Mouse (Mus musculus) hindbrain, postnatal 0 days (tissue): ENCODE measurements around the gene Slc39a11. TPM values are rescaled to one million over a fixed set of nuclear protein-coding genes. Genes with fewer than 3 reads are reported as not detected.
A peak's percentile ranks its signal among the peaks of the same experiment; 100 is the strongest.

Experiments
- ATAC-seq: fragments of 200-750 bp; cut with Nextera tagmentation; 2 replicates; pipeline ENCODE4 v1.8.0; 2017; ENCODE audit warnings: mild to moderate bottlenecking, moderate TSS enrichment, moderate library complexity
- DNase-seq: peaks from one replicate; pipeline ENCODE4 v3.0.0-alpha.2; 2015; ENCODE audit warnings: low spot score
- H3K27ac ChIP-seq: fragments of 300-500 bp; sonication (generic); 2 replicates; pipeline ENCODE4 v1.5.1; 2014; ENCODE audit warnings: mild to moderate bottlenecking
- H3K27me3 ChIP-seq: fragments of 300-500 bp; sonication (generic); 2 replicates; pipeline ENCODE4 v1.6.1; 2014; ENCODE audit warnings: low read length, mixed read lengths; ENCODE audit not compliant: insufficient read depth
- H3K36me3 ChIP-seq: fragments of 300-500 bp; sonication (generic); 2 replicates; pipeline ENCODE4 v1.6.1; 2014; ENCODE audit warnings: low read length, mixed read lengths; ENCODE audit not compliant: insufficient read depth
- H3K4me1 ChIP-seq: fragments of 300-500 bp; sonication (generic); 2 replicates; pipeline ENCODE4 v1.6.1; 2014; ENCODE audit warnings: antibody characterized with exemption, low read length, mixed read lengths; ENCODE audit not compliant: insufficient read depth
- H3K4me2 ChIP-seq: fragments of 300-500 bp; sonication (generic); 2 replicates; pipeline ENCODE4 v1.6.1; 2014; ENCODE audit warnings: low read depth, mild to moderate bottlenecking, low read length, moderate library complexity, mixed read lengths
- H3K4me3 ChIP-seq: fragments of 300-500 bp; sonication (generic); 2 replicates; pipeline ENCODE4 v1.5.1; 2014; ENCODE audit warnings: low read length
- H3K9ac ChIP-seq: fragments of 300-500 bp; sonication (generic); replicated peaks from 2 replicates; pipeline ENCODE4 v1.6.1; 2014; ENCODE audit warnings: mild to moderate bottlenecking, low read length, moderate library complexity, mixed read lengths
- H3K9me3 ChIP-seq: fragments of 300-500 bp; sonication (generic); 2 replicates; pipeline ENCODE4 v1.6.1; 2016; ENCODE audit warnings: low read length, mixed read lengths
- CTCF ChIP-seq: IDR thresholded peaks from 2 replicates; pipeline ENCODE4 v1.5.1; 2016; ENCODE audit warnings: antibody characterized with exemption, control low read depth, low read depth
- WGBS: fragments of 180-500 bp; shearing (Covaris S2); extraction: QIAGEN DNeasy Blood & Tissue Kit; methylation state at CpG from one replicate; pipeline ENCODE4 v1.1.7; 2014; 5-methylcytosine and 5-hydroxymethylcytosine counted together
- polyA plus RNA-seq: library from polyadenylated mRNA; unstranded; fragments of >200 nt; fragmentation: Nextera tagmentation; extraction: Ambion mirVana; gene quantifications from 2 replicates; pipeline ENCODE4 v1.2.1, GENCODE M21; 2015
- total RNA-seq: library from RNA; depleted of rRNA; stranded (reverse); fragments of >200 nt; gene quantifications from 2 replicates; pipeline ENCODE4 v1.2.3, GENCODE M21; 2014

The Slc39a11 gene
- total and polyA plus RNA-seq, 2 experiments from 2014 or later, result 35.6 to 63.3 TPM

- Histone ChIP-seq H3K36me3 (no peaks in the 10 kb centered on the region), H3K4me3 (no peak overlapping the region), H3K9ac (no peak overlapping the region), H3K27ac (peak overlapping the region; percentile 74), H3K27me3 (0 out of 2 replicates have a peak, but pooled peaks cover 2% of the 10 kb centered on the region), H3K4me2 (no peak overlapping the region), H3K9me3 (no peaks in the 10 kb centered on the region), H3K4me1 (peaks cover 5% of the 10 kb centered on the region; the same call in 1 of the 2 replicates)
- TF ChIP-seq CTCF, result no peak
- peak; percentile 43; the same call in 1 of the 2 replicates for ATAC-seq
- peak; percentile 39 for DNase-seq
- 20% methylated on average over 10 of the region's 10 CpGs for WGBS
Measured at GRCm38 (mm10) chr11:113468016-113468415, 181.9 kb downstream of the Slc39a11 start.

GRCm38 (mm10) chr11:113467313-113467811, 182.5 kb downstream of the Slc39a11 start:
- no peak overlapping the region for H3K4me2 ChIP-seq
- H3K36me3 ChIP-seq, result no peaks in the 10 kb centered on the region
- 0 out of 2 replicates have a peak, but pooled peaks cover 2% of the 10 kb centered on the region for H3K27me3 ChIP-seq
- H3K4me3 ChIP-seq, result no peak overlapping the region
- peak overlapping the region; percentile 74 for H3K27ac ChIP-seq
- peaks cover 5% of the 10 kb centered on the region; the same call in 1 of the 2 replicates for H3K4me1 ChIP-seq
- WGBS, result 31% methylated on average over 12 of the region's 12 CpGs
- H3K9me3 ChIP-seq, result no peaks in the 10 kb centered on the region
- no peak for TF ChIP-seq CTCF
- peak; percentile 72 for DNase-seq
- no peak overlapping the region for H3K9ac ChIP-seq
- peak; percentile 71 for ATAC-seq

GRCm38 (mm10) chr11:113460118-113460517, 189.8 kb downstream of the Slc39a11 start:
- Histone ChIP-seq H3K4me3 (no peak overlapping the region), H3K27ac (no peak overlapping the region), H3K4me1 (no peaks in the 10 kb centered on the region), H3K27me3 (0 out of 2 replicates have a peak, but pooled peaks cover 2% of the 10 kb centered on the region), H3K4me2 (no peak overlapping the region), H3K9me3 (no peaks in the 10 kb centered on the region), H3K36me3 (no peaks in the 10 kb centered on the region), H3K9ac (no peak overlapping the region)
- no peak for DNase-seq
- 97% methylated on average over 2 of the region's 2 CpGs for WGBS
- ATAC-seq, result no peak
- no peak for TF ChIP-seq CTCF

- Histone ChIP-seq H3K27me3 (no peaks in the 10 kb centered on the region), H3K36me3 (no peaks in the 10 kb centered on the region), H3K4me3 (no peak overlapping the region), H3K4me1 (no peaks in the 10 kb centered on the region), H3K9ac (no peak overlapping the region), H3K9me3 (no peaks in the 10 kb centered on the region), H3K4me2 (no peak overlapping the region), H3K27ac (0 out of 2 replicates have a peak overlapping the region, but pooled peaks have one; percentile 1)
- DNase-seq, result no peak
- peak; percentile 57 for TF ChIP-seq CTCF
- 69% methylated on average over 15 of the region's 15 CpGs for WGBS
- peak; percentile 24; the same call in 1 of the 2 replicates for ATAC-seq
Measured at GRCm38 (mm10) chr11:113458582-113459210, 191.2 kb downstream of the Slc39a11 start.

GRCm38 (mm10) chr11:113452861-113453568, 196.9 kb downstream of the Slc39a11 start:
- Histone ChIP-seq H3K9me3 (no peaks in the 10 kb centered on the region), H3K4me2 (no peak overlapping the region), H3K4me3 (no peak overlapping the region), H3K36me3 (no peaks in the 10 kb centered on the region), H3K27me3 (no peaks in the 10 kb centered on the region), H3K4me1 (peaks cover 6% of the 10 kb centered on the region), H3K27ac (peak overlapping the region; percentile 26; the same call in 1 of the 2 replicates), H3K9ac (no peak overlapping the region)
- WGBS, result 39% methylated on average over 16 of the region's 16 CpGs
- DNase-seq, result no peak
- TF ChIP-seq CTCF, result no peak
- ATAC-seq, result 0 out of 2 replicates have a peak, but pooled peaks have one; percentile 38

- no peak for DNase-seq
Measured at GRCm38 (mm10) chr11:113451301-113451700, 198.6 kb downstream of the Slc39a11 start.

More at GRCm38 (mm10) chr11:113451301-113451700, 198.6 kb downstream of the Slc39a11 start:
- WGBS, result 46% methylated on average over 10 of the region's 10 CpGs
- Histone ChIP-seq H3K4me2 (no peak overlapping the region), H3K27me3 (no peaks in the 10 kb centered on the region), H3K9ac (no peak overlapping the region), H3K4me1 (peaks cover 6% of the 10 kb centered on the region), H3K36me3 (no peaks in the 10 kb centered on the region), H3K4me3 (no peak overlapping the region), H3K9me3 (no peaks in the 10 kb centered on the region), H3K27ac (no peak overlapping the region)
- TF ChIP-seq CTCF, result no peak
- ATAC-seq, result no peak
